ENCODE assay signal across 9 mouse cellular contexts in genomic region chr15:85635425-85635824, GRCm38 (mm10). TPM values are rescaled to one million over a fixed set of nuclear protein-coding genes. Genes with fewer than 3 reads are reported as not detected.
DNase-seq lines count a peak whose midpoint lies in the region; ATAC-seq and TF ChIP-seq lines count a peak whose summit lies in the region.
"Had no signal": no experiment of that assay in that cellular context is flagged by ENCODE, and none has a peak within 500 bp of the region (broad histone marks: within the 10 kb centered on the region; RNA-seq: fewer than 3 reads in every experiment).

No protein-coding gene starts in this region.

- H3K27ac ChIP-seq in gastrocnemius, adult 2 months, result peak overlapping the region; percentile 99
- no peak overlapping the region for H3K27ac ChIP-seq in CH12.LX (ENCODE audit: insufficient read depth, low read depth)
- no peak overlapping the region for H3K27ac ChIP-seq in forebrain, embryonic 14.5 days (ENCODE audit: low read depth, low read length)
- H3K27ac ChIP-seq in liver, embryonic 14.5 days, result peak overlapping the region; percentile 80

- H3K79me2 ChIP-seq in CH12.LX (replicated peaks; ENCODE audit: control insufficient read depth, extremely low read depth, insufficient read depth, poor library complexity, severe bottlenecking), result no peaks in the 10 kb centered on the region

- peak overlapping the region; percentile 40; the same call in 1 of the 2 replicates for H3K4me2 ChIP-seq in CH12.LX (ENCODE audit: insufficient read depth, low read depth, poor library complexity, severe bottlenecking)
- peak overlapping the region; percentile 59 for H3K4me2 ChIP-seq in forebrain, embryonic 14.5 days (ENCODE audit: low read length)
- H3K4me2 ChIP-seq in liver, embryonic 14.5 days (ENCODE audit: low read depth), result peak overlapping the region; percentile 62

- TF ChIP-seq POLR2A in CH12.LX (IDR thresholded peaks at IDR 0.05; ENCODE audit: low read depth, low read length), result no peak

- 93% methylated on average over 6 of the region's 6 CpGs for WGBS in forebrain, embryonic 14.5 days
- 38% methylated on average over 6 of the region's 6 CpGs for WGBS in liver, embryonic 14.5 days (ENCODE audit: insufficient replicate concordance)

- no peaks in the 10 kb centered on the region for H3K36me3 ChIP-seq in CH12.LX (replicated peaks in 1 of 2; ENCODE audit: control insufficient read depth in 1 of 2, insufficient read depth in 1 of 2, low read length in 1 of 2)
- H3K36me3 ChIP-seq in forebrain, embryonic 14.5 days (ENCODE audit: control insufficient read depth, insufficient read depth, low read length), result no peaks in the 10 kb centered on the region
- no peaks in the 10 kb centered on the region for H3K36me3 ChIP-seq in liver, embryonic 14.5 days (replicated peaks; ENCODE audit: control insufficient read depth, insufficient read depth, low read depth)

- in situ Hi-C loops in CH12.LX (cut with MboI; ENCODE audit: low pct_ligation_motif_present, low pct_unique_long_range_greater_than_20kb, low sequenced_read_pairs), result no loop called here

- H3K27me3 ChIP-seq in CH12.LX (replicated peaks), result no peaks in the 10 kb centered on the region
- no peaks in the 10 kb centered on the region for H3K27me3 ChIP-seq in forebrain, embryonic 14.5 days (replicated peaks; ENCODE audit: control insufficient read depth, insufficient read depth, low read length)
- no peaks in the 10 kb centered on the region for H3K27me3 ChIP-seq in liver, embryonic 14.5 days (ENCODE audit: control insufficient read depth, insufficient read depth, low read length)

- no peaks in the 10 kb centered on the region for H3K9me3 ChIP-seq in CH12.LX (replicated peaks; ENCODE audit: low read length)
- no peaks in the 10 kb centered on the region for H3K9me3 ChIP-seq in forebrain, embryonic 14.5 days (replicated peaks; ENCODE audit: control insufficient read depth, low read length)
- no peaks in the 10 kb centered on the region for H3K9me3 ChIP-seq in liver, embryonic 14.5 days (ENCODE audit: control insufficient read depth, low read length)

- no peak for DNase-seq in gastrocnemius, adult 2 months
- DNase-seq in gastrocnemius, postnatal 4 days (ENCODE audit: low spot score in 2 of 2), result no peak
- DNase-seq in CH12.LX (ENCODE audit: extremely low read depth), result no peak
- no peak for DNase-seq in forebrain, embryonic 14.5 days (ENCODE audit: low spot score)
- peak in 2 of 3 experiments; percentile 51 to 62 for DNase-seq in liver, embryonic 14.5 days (ENCODE audit: low read depth in 3 of 3, low spot score in 3 of 3)
- DNase-seq in right cerebral cortex, adult 18-20 months, result no peak
- no peak for DNase-seq in urinary bladder, postnatal 14 days (ENCODE audit: low spot score)
- DNase-seq in urinary bladder, postnatal 4 days (ENCODE audit: low spot score in 2 of 2), result no peak
- DNase-seq: gastrocnemius, postnatal 14 days had no signal

- H3K4me3 ChIP-seq in gastrocnemius, adult 2 months, result peak overlapping the region; percentile 82
- peak overlapping the region in 1 of 3 experiments; percentile 64 for H3K4me3 ChIP-seq in CH12.LX (replicated peaks in 1 of 3; ENCODE audit: low read depth in 2 of 3, low read length in 2 of 3, poor library complexity in 1 of 3)
- H3K4me3 ChIP-seq in forebrain, embryonic 14.5 days (ENCODE audit: low read depth, low read length), result peak overlapping the region; percentile 56; the same call in 1 of the 2 replicates
- peak overlapping the region; percentile 81 to 83 for H3K4me3 ChIP-seq in liver, embryonic 14.5 days (ENCODE audit: insufficient read depth in 1 of 2, low read depth in 2 of 2, low read length in 2 of 2)

- ATAC-seq in forebrain, embryonic 14.5 days, result no peak
- ATAC-seq in liver, embryonic 14.5 days (ENCODE audit: insufficient read depth), result no peak

- no peak for TF ChIP-seq EP300 in CH12.LX (IDR thresholded peaks at IDR 0.05; ENCODE audit: low read length)
- 0 out of 2 replicates have a peak, but pooled peaks have one; percentile 38 for TF ChIP-seq EP300 in liver, embryonic 14.5 days (IDR thresholded peaks at IDR 0.05; ENCODE audit: low read depth)

- dilution Hi-C loops in CH12.LX (cut with MboI; ENCODE audit: extremely low pct_ligation_motif_present, extremely low pct_unique_long_range_greater_than_20kb, low sequenced_read_pairs), result no loop called here

- peaks cover 0 to 11% of the 10 kb centered on the region in 2 experiments; a peak in 2 of 4 replicates for H3K4me1 ChIP-seq in CH12.LX (ENCODE audit: control insufficient read depth in 1 of 2, insufficient read depth in 2 of 2)
- no peaks in the 10 kb centered on the region for H3K4me1 ChIP-seq in forebrain, embryonic 14.5 days (ENCODE audit: control insufficient read depth, insufficient read depth, low read length)
- peaks cover 11 to 13% of the 10 kb centered on the region in 2 experiments; a peak in 3 of 4 replicates for H3K4me1 ChIP-seq in liver, embryonic 14.5 days (replicated peaks; ENCODE audit: control insufficient read depth in 2 of 2, insufficient read depth in 2 of 2, low read length in 1 of 2)

- TF ChIP-seq CTCF in gastrocnemius, adult 2 months (IDR thresholded peaks at IDR 0.05), result no peak
- TF ChIP-seq CTCF in CH12.LX (conservative IDR thresholded peaks at IDR 0.05 in 1 of 2, IDR thresholded peaks at IDR 0.05 in 1 of 2; ENCODE audit: low read depth in 2 of 2, low read length in 2 of 2), result no peak
- TF ChIP-seq CTCF in liver, embryonic 14.5 days (IDR thresholded peaks at IDR 0.05; ENCODE audit: low read depth), result no peak

- intact Hi-C loops in gastrocnemius, adult 2 months (cut with DNase I), result loop anchor here (1.0 kb wide), 1 partner anchor 18 kb away; no protein-coding TSS in a partner anchor

- H3K9ac ChIP-seq in CH12.LX (ENCODE audit: insufficient read depth, low read depth), result 0 out of 2 replicates have a peak overlapping the region, but pooled peaks have one; percentile 80
- no peak overlapping the region; the same call in 1 of the 2 replicates for H3K9ac ChIP-seq in forebrain, embryonic 14.5 days (ENCODE audit: low read length)
- H3K9ac ChIP-seq in liver, embryonic 14.5 days (replicated peaks), result peak overlapping the region; percentile 84

- no peak for TF ChIP-seq RAD21 in CH12.LX (IDR thresholded peaks at IDR 0.05; ENCODE audit: low read depth, low read length)

TF ChIP-seq in CH12.LX, 34 proteins besides CTCF, POLR2A, EP300 and RAD21:
- TF ChIP-seq USF1 (IDR thresholded peaks at IDR 0.05; ENCODE audit: low read depth, low read length) (no peak), KAT2A (IDR thresholded peaks at IDR 0.05; ENCODE audit: insufficient replicate concordance, low read length) (no peak), RCOR1 (conservative IDR thresholded peaks at IDR 0.05; ENCODE audit: low read depth, low read length) (no peak), IRF4 (IDR thresholded peaks at IDR 0.05; ENCODE audit: low read depth, low read length) (no peak), NRF1 (IDR thresholded peaks at IDR 0.05; ENCODE audit: low read depth, low read length) (no peak), USF2 (conservative IDR thresholded peaks at IDR 0.05; ENCODE audit: low read depth, low read length) (no peak), ZC3H11A (IDR thresholded peaks at IDR 0.05; ENCODE audit: low read depth, low read length) (no peak), GABPA (IDR thresholded peaks at IDR 0.05; ENCODE audit: insufficient replicate concordance, low read depth, low read length) (no peak), PAX5 (IDR thresholded peaks at IDR 0.05; ENCODE audit: low read length) (no peak), CHD2 (IDR thresholded peaks at IDR 0.05; ENCODE audit: low read length) (no peak)

RNA-seq across cellular contexts. Expression of gene Wnt7b, which starts 53.2 kb away (rescaled TPM):
- total RNA-seq in gastrocnemius, adult 2 months (2021), result not detected
- total RNA-seq in gastrocnemius, postnatal 4 days (2021), result under 1 TPM in 1 of 2 experiments, not detected in 1; 0.10 TPM
- not detected in 2 replicates for total RNA-seq in CH12.LX (2012; rRNA removed)
- not detected in 2 replicates for total RNA-seq in CH12.LX (2014; rRNA removed)
- not detected in 2 replicates for polyA plus RNA-seq in CH12.LX (2012; ENCODE audit: insufficient read length, low read depth)
- 73.4 and 84.7 TPM in 2 replicates for polyA plus RNA-seq in forebrain, embryonic 14.5 days (2014; fragmentation: Nextera tagmentation; extraction: Ambion mirVana)
- 0.08 and 0.19 TPM in 2 replicates for polyA plus RNA-seq in liver, embryonic 14.5 days (2012; rRNA removed)
- 0.03 and 0.29 TPM in 2 replicates for polyA plus RNA-seq in liver, embryonic 14.5 days (2014; fragmentation: Nextera tagmentation; extraction: Ambion mirVana)

Comparison
In these comparisons a context has a peak if more than half of its experiments do, and no peak if none do; other contexts are left out.
1. DNase-seq: peak in liver, embryonic 14.5 days (2 of 3); none in gastrocnemius, adult 2 months (single experiment), gastrocnemius, postnatal 4 days (0 of 2), CH12.LX (single experiment), forebrain, embryonic 14.5 days (single experiment), right cerebral cortex, adult 18-20 months (single experiment), urinary bladder, postnatal 14 days (single experiment) and urinary bladder, postnatal 4 days (0 of 2).
2. H3K27ac ChIP-seq: peak in gastrocnemius, adult 2 months (single experiment) and liver, embryonic 14.5 days (single experiment); none in CH12.LX (single experiment) and forebrain, embryonic 14.5 days (single experiment).
3. Peak in every context shown above with its lines, with median percentiles within 50 percentile points of each other: H3K4me2 ChIP-seq.